In genomic region chr10:30089406-30089805, GRCm38 (mm10) we compare ENCODE assay signal across 7 mouse cellular contexts.
DNase-seq lines count a peak whose midpoint lies in the region; ATAC-seq lines count a peak whose summit lies in the region.

No protein-coding gene starts in this region.

- WGBS in midbrain, embryonic 11.5 days: 65% methylated on average over 7 of the region's 7 CpGs
- 67% methylated on average over 7 of the region's 7 CpGs for WGBS in midbrain, embryonic 10.5 days
- 60% methylated on average over 7 of the region's 7 CpGs for WGBS in forebrain, embryonic 14.5 days

- H3K9ac ChIP-seq in midbrain, embryonic 11.5 days (ENCODE audit: low read length): no peak overlapping the region
- no peak overlapping the region for H3K9ac ChIP-seq in forebrain, embryonic 14.5 days (ENCODE audit: low read length)

- H3K27ac ChIP-seq in midbrain, embryonic 11.5 days (ENCODE audit: low read depth, low read length): no peak overlapping the region
- no peak overlapping the region for H3K27ac ChIP-seq in midbrain, embryonic 10.5 days (replicated peaks)
- H3K27ac ChIP-seq in forebrain, embryonic 14.5 days (ENCODE audit: low read depth, low read length): no peak overlapping the region

- DNase-seq in midbrain, embryonic 11.5 days (ENCODE audit: low spot score, missing footprints): peak; percentile 83
- no peak for DNase-seq in midbrain, embryonic 10.5 days (ENCODE audit: low spot score)
- DNase-seq in forebrain, embryonic 14.5 days (ENCODE audit: low spot score): peak; percentile 36
- DNase-seq in heart, postnatal 25 days (ENCODE audit: low spot score): peak; percentile 15
- DNase-seq in left cerebral cortex, postnatal 10 days (ENCODE audit: extremely low spot score in 1 of 2, low spot score in 2 of 2): peak; percentile 4 to 17
- no peak for DNase-seq in spleen, postnatal 14 days (ENCODE audit: low spot score in 2 of 2)
- no peak for DNase-seq in urinary bladder, adult 18-20 months (ENCODE audit: low spot score in 2 of 2)

- ATAC-seq in midbrain, embryonic 11.5 days (ENCODE audit: low FRiP score): peak; percentile 54
- ATAC-seq in forebrain, embryonic 14.5 days: peak; percentile 68; the same call in 1 of the 2 replicates

- H3K27me3 ChIP-seq in midbrain, embryonic 11.5 days (ENCODE audit: control insufficient read depth, insufficient read depth, low read length): no peaks in the 10 kb centered on the region
- H3K27me3 ChIP-seq in midbrain, embryonic 10.5 days (ENCODE audit: low read depth, poor library complexity, severe bottlenecking): no peaks in the 10 kb centered on the region; the same call in 1 of the 2 replicates
- no peaks in the 10 kb centered on the region for H3K27me3 ChIP-seq in forebrain, embryonic 14.5 days (replicated peaks; ENCODE audit: control insufficient read depth, insufficient read depth, low read length)

- H3K9me3 ChIP-seq in midbrain, embryonic 11.5 days (ENCODE audit: control insufficient read depth, low read length): no peaks in the 10 kb centered on the region
- H3K9me3 ChIP-seq in midbrain, embryonic 10.5 days (replicated peaks): no peaks in the 10 kb centered on the region
- H3K9me3 ChIP-seq in forebrain, embryonic 14.5 days (replicated peaks; ENCODE audit: control insufficient read depth, low read length): no peaks in the 10 kb centered on the region

- no peak overlapping the region for H3K4me3 ChIP-seq in midbrain, embryonic 11.5 days (ENCODE audit: low read depth, low read length)
- H3K4me3 ChIP-seq in midbrain, embryonic 10.5 days: no peak overlapping the region
- no peak overlapping the region for H3K4me3 ChIP-seq in forebrain, embryonic 14.5 days (ENCODE audit: low read depth, low read length)

- H3K4me2 ChIP-seq in midbrain, embryonic 11.5 days: no peak overlapping the region
- no peak overlapping the region for H3K4me2 ChIP-seq in forebrain, embryonic 14.5 days (ENCODE audit: low read length)

- no peaks in the 10 kb centered on the region for H3K4me1 ChIP-seq in midbrain, embryonic 11.5 days (ENCODE audit: control insufficient read depth, insufficient read depth, low read length)
- H3K4me1 ChIP-seq in midbrain, embryonic 10.5 days: peaks cover 17% of the 10 kb centered on the region
- no peaks in the 10 kb centered on the region for H3K4me1 ChIP-seq in forebrain, embryonic 14.5 days (ENCODE audit: control insufficient read depth, insufficient read depth, low read length)

- intact Hi-C loops in heart, postnatal 25 days (cut with DNase I): no loop called here
- intact Hi-C loops in left cerebral cortex, postnatal 10 days (cut with DNase I): no loop called here

- no peaks in the 10 kb centered on the region for H3K36me3 ChIP-seq in midbrain, embryonic 11.5 days (ENCODE audit: control insufficient read depth, insufficient read depth, low read length)
- H3K36me3 ChIP-seq in midbrain, embryonic 10.5 days: no peaks in the 10 kb centered on the region
- no peaks in the 10 kb centered on the region for H3K36me3 ChIP-seq in forebrain, embryonic 14.5 days (ENCODE audit: control insufficient read depth, insufficient read depth, low read length)

Comparison
In these comparisons a context has a peak if more than half of its experiments do, and no peak if none do; other contexts are left out.
1. DNase-seq: peak in midbrain, embryonic 11.5 days (single experiment), forebrain, embryonic 14.5 days (single experiment), heart, postnatal 25 days (single experiment) and left cerebral cortex, postnatal 10 days (2 of 2); none in midbrain, embryonic 10.5 days (single experiment), spleen, postnatal 14 days (0 of 2) and urinary bladder, adult 18-20 months (0 of 2).